Mouse (Mus musculus): ENCODE data around the gene Jund.

GRCm38 (mm10) chr8:70711041-70711440 is 12.3 kb downstream of the Jund start:
- no peak for TF ChIP-seq CTCF (IDR thresholded peaks at IDR 0.05; ENCODE audit: extremely low read depth, insufficient read depth, low read length)
- no peak for TF ChIP-seq POLR2A (IDR thresholded peaks at IDR 0.05; ENCODE audit: extremely low read depth, insufficient read depth, low read length)
